Mouse (Mus musculus) kidney, adult 2 months (tissue): ENCODE measurements around the gene Sgtb. TPM values are rescaled to one million over a fixed set of nuclear protein-coding genes. Genes with fewer than 3 reads are reported as not detected.

Source experiments
- DNase-seq: peaks from one replicate; pipeline ENCODE4 v3.0.0; 2021
- H3K27ac ChIP-seq: fragments of 200-500 bp; 2 replicates; pipeline ENCODE4 v1.5.1; 2012; ENCODE audit warnings: low read depth, low read length, control low read depth, inconsistent platforms; ENCODE audit not compliant: insufficient read depth
- H3K27me3 ChIP-seq: fragments of 200-500 bp; replicated peaks from 2 replicates; pipeline ENCODE4 v1.6.1; 2012; ENCODE audit warnings: mild to moderate bottlenecking, moderate library complexity, low read length, inconsistent platforms; ENCODE audit not compliant: control insufficient read depth, insufficient read depth
- H3K36me3 ChIP-seq: fragments of 200-500 bp; 2 replicates; pipeline ENCODE4 v1.6.1; 2012; ENCODE audit warnings: mild to moderate bottlenecking, moderate library complexity, low read length, inconsistent platforms; ENCODE audit not compliant: control insufficient read depth, insufficient read depth
- H3K4me1 ChIP-seq: fragments of 200-500 bp; 2 replicates; pipeline ENCODE4 v1.6.1; 2011; ENCODE audit warnings: low read length; ENCODE audit not compliant: control insufficient read depth, insufficient read depth
- H3K4me3 ChIP-seq: fragments of 200-500 bp; 2 replicates; pipeline ENCODE4 v1.5.1; 2011; ENCODE audit warnings: mild to moderate bottlenecking, low read depth, low read length, control low read depth; ENCODE audit not compliant: insufficient read depth
- CTCF ChIP-seq: fragments of 200-500 bp; conservative IDR thresholded peaks from 2 replicates; pipeline ENCODE4 v1.5.1; 2011; ENCODE audit warnings: low read depth, mild to moderate bottlenecking, control low read depth, low read length, moderate library complexity, mixed read lengths; ENCODE audit not compliant: insufficient read depth, insufficient read length
- POLR2A ChIP-seq: fragments of 200-500 bp; IDR thresholded peaks from one replicate; pipeline ENCODE4 v1.6.1; 2011; ENCODE audit warnings: low read depth, low read length, control low read depth
- WGBS: fragments of 180-500 bp; shearing (Covaris S2); methylation state at CpG from one replicate; pipeline ENCODE4 v1.1.7; 2018; 5-methylcytosine and 5-hydroxymethylcytosine counted together
- polyA plus RNA-seq: library from polyadenylated mRNA; depleted of rRNA; stranded (reverse); fragments of >200 nt; gene quantifications from 2 replicates; pipeline ENCODE4 v1.2.3, GENCODE M21; 2012; rRNA removed

Gene Sgtb
- polyA plus RNA-seq, 1 experiment: 1.3 TPM

DNA sequence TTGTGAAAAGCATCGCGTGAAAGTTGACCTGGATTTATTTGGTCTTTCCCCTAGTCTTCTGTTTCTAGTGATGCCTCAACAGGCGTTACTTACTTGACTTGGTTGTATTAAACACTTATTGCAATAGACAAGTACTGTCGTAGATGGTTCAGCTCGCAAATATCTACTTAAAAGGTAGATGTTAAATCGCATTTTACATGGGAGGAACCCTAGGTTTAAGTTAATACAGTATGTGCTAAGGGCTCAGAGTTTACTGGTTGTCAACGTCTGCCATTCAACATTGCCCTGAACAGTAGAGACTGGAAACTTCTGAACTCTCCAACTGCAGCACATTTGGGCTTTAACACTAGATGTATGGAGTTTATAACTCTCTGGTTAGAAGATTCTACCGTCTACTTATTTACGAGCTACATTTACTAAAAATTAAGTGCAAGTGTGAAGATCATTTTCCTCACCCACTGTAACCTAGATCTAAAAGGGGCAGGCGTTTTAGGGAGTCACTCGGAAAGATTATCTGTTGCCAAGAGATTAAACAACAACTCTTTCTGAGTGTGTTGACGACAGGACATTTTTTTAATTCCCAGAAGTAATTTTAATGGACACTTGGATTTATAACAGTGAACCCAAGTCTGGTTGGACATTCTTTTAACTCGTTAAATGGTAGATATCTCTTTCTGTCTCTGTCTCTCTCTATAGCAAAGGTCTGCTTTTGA lies 69.8 kb downstream of the Sgtb start:
- Histone ChIP-seq H3K4me3 (peak overlapping the region; percentile 96), H3K4me1 (peaks cover 2% of the 10 kb centered on the region; the same call in 1 of the 2 replicates), H3K36me3 (no peaks in the 10 kb centered on the region), H3K27ac (peak overlapping the region; percentile 67), H3K27me3 (no peaks in the 10 kb centered on the region)
- TF ChIP-seq POLR2A (no peak), CTCF (no peak)
- DNase-seq: peak; percentile 23
- 6% methylated on average over 13 of the region's 13 CpGs for WGBS

- Histone ChIP-seq H3K36me3 (no peaks in the 10 kb centered on the region; the same call in none of the 2 replicates), H3K4me3 (no peak overlapping the region), H3K4me1 (no peaks in the 10 kb centered on the region), H3K27ac (no peak overlapping the region), H3K27me3 (no peaks in the 10 kb centered on the region)
- no peak for DNase-seq
- 79% methylated on average over 4 of the region's 4 CpGs for WGBS
- TF ChIP-seq POLR2A (no peak), CTCF (no peak)
Observed at GRCm38 (mm10) chr13:104187357-104187756, 77.8 kb downstream of the Sgtb start.

Other genes starting within 250 kb of the Sgtb start
- gene Erbin, start 189.2 kb upstream of the Sgtb start, polyA plus RNA-seq: 15.7 and 18.9 TPM in 2 replicates
- gene Nln, start 127 bp upstream of the Sgtb start, polyA plus RNA-seq: 10.7 and 11.3 TPM in 2 replicates
- gene Trappc13, start 68.7 kb downstream of the Sgtb start, polyA plus RNA-seq: 10.3 and 12.1 TPM in 2 replicates
- gene Trim23, start 69.1 kb downstream of the Sgtb start, polyA plus RNA-seq: 2.8 and 4.0 TPM in 2 replicates
- gene Cenpk, start 118.9 kb downstream of the Sgtb start, polyA plus RNA-seq: 0.16 and 0.17 TPM in 2 replicates
- gene Ppwd1, start 119.1 kb downstream of the Sgtb start, polyA plus RNA-seq: 1.4 and 2.0 TPM in 2 replicates
- gene Adamts6, start 178.1 kb downstream of the Sgtb start, polyA plus RNA-seq: 1.7 and 1.8 TPM in 2 replicates